Mouse (Mus musculus) heart, postnatal 4 days (tissue): ENCODE results near the gene Ephb1. TPM values are rescaled to one million over a fixed set of nuclear protein-coding genes. Genes with fewer than 3 reads are reported as not detected.

ENCODE experiments used
- DNase-seq: peaks from one replicate; pipeline ENCODE4 v3.0.0; 2021
- total RNA-seq, 2 experiments: library from RNA; stranded (reverse); gene quantifications; 2 replicates each; pipeline ENCODE4 v1.2.3; 2021

Gene Ephb1
- total RNA-seq, 2 experiments from 2014 or later: 8.3 to 9.7 TPM

DNA sequence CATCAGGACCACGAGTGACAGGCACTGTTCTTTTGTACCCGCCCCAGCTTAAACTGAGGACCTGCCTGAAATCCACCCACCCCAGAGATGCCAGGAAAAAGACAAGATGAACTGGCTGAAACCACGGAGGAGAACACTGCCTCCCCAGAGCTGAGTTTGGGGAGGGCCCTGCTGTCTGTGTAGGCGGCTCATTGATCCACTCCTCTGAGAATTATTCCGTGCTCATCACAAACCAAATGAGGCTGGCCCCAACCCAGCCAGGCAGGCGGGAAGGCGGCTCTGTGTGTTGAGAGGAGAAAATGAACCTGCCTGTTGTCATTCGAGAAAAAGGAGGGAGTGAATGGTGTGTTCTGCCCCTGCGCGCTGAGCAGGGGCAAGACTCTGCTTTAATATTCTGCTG, 2.8 kb downstream of the Ephb1 start:
- no peak for DNase-seq

DNA sequence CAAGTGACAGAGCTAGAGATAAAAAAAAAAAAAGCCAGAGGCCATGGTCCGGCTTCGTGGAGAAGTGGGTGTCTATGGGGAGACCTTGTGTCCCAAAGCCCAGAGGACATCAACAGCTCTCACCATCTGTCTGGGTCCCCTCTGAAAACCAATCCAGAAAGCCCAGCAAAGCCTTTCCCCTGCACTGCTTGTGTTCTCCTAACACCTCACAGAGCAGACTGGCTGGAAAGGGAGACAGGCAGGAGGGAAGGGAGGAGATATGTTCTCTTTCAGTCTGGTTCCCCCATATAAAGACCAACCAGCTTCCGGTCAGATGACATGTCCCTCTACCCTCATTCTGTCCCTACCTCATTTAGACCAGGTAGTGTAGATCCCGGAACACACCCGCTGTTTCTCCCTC, 3.3 kb downstream of the Ephb1 start:
- DNase-seq: no peak

DNA sequence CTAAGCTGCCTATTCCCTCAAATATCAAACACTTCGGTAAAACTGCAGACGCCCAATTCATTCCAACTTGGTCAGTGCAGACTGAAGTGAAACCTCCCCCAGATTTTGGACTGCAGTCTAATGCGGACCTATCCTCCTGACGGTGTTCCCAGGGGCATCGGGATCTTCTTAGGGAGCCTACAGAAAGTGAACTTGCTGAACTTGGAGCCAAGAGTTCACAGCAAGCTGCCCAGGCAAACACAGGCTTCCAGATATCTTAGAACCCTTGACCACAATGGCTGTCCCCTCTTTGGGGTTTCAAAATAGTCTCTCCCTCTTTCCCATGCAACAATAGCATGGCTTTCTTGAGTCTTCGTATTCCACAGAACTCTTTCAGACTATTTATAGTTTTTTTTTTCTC, 3.8 kb downstream of the Ephb1 start:
- no peak for DNase-seq

DNA sequence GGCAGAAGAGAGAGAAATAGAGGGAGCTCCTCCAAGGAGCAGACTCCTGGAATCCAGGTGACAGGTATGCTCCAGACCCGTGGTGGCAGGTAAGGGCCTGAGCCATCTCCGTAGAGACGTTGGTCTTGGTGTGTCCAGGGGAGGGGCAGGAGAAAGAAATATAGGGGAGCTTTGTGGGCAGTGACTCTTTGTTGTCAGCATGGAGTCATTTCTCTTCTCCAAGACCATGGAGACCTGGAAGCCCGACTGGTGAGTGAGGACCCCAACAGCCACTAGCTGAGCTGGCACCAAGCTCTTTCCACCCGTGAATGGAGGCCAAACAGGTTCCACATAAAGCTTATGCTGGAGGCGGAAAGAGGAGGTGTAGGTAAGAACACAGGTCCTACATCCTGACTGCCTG, 4.4 kb downstream of the Ephb1 start:
- no peak for DNase-seq

DNA sequence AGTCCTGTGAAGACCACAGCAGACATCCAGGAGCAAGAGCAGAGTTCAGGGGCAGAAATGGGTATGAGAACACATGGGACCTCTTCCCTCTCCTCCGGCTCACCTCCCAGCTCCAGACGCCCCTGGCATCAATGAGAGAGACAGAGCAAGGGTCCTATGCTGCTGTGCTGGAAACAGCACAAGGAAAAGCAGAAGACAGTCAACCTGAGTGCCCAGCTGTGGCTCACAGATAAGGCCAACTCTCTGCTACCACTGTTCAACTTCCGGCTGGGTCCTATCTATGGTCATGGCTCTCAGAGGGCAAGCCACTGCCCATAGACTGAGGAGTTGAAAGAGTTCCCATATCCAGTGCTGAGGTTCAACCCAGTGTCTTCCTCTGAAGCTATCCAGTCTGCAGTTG, 7.7 kb downstream of the Ephb1 start:
- DNase-seq: no peak

DNA sequence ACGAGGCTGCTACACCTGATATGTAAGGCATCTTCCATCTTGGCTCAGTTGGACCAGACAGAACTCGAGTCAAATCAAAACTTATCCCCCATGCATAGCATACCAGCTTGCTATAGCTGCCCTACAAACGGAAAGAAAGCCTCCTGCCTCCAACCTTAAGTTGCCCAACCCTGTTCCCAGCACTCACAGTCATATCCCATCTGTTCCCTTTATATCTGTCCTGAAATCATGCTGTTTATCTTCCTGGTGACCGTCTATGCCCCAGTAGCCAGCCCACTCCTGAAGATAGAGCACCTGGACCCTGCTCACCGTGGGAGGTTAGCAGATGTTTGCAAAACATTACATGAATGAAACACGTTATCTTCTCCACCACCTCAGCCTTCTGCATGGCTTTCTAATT, 9.0 kb downstream of the Ephb1 start:
- DNase-seq: no peak

DNA sequence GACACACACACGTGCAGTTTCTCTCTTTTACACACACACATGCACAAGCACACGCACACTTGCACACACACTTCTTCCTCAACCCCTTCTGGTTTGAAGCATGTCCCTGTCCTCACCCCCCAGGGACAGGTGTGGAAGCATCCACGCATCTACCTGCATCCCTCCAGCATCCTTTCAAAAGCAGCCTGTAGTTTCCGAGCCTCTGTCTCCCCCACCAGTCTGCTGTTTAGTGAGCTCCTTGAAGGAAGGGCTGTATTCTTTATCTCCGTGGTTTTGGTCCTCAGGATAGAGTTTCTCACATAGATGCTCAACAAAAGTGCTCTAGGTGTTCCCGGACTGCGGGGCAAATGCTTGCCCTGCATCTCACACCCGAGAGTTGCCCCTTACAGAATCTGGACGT, 9.4 kb downstream of the Ephb1 start:
- no peak for DNase-seq

DNA sequence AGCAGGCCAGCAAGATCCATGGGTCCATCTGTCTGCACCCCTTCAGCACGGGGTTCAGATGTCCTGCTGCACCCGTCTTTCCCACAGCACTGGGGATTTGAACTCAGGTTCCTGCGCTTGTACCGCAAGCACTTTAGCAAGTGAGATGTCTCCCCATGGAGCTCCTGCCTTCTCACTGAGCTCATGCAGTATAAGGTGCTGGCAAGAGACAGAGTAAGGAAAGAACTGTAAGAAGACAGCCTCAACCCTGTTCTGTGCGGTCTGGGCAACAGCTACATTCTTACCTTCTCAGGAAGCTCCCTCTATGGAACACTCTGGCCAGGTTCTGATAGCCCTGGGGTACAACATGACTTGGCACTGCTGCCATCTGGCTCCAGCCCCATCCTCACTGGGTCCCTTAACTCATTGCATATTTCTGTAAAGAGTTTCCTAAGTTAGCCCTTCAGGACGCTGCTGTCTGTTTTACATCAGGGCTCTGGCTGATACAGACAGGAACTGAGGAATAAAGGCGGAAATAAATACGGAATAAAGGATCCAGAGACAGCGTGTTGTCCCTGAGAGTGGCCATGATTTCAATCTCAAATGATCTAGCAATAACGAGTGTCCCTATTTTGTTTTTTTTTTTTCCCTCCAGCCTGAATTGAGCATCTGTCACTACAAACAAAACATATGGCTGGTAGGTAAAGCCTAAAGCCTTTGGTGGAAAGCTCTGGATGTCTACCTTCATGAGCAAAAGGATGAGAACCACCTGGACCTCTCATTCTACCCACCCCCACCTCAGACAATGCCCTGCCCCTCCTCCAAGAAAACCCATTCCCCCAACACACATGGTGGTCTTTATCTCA, 10.2 kb downstream of the Ephb1 start:
- no peak for DNase-seq

DNA sequence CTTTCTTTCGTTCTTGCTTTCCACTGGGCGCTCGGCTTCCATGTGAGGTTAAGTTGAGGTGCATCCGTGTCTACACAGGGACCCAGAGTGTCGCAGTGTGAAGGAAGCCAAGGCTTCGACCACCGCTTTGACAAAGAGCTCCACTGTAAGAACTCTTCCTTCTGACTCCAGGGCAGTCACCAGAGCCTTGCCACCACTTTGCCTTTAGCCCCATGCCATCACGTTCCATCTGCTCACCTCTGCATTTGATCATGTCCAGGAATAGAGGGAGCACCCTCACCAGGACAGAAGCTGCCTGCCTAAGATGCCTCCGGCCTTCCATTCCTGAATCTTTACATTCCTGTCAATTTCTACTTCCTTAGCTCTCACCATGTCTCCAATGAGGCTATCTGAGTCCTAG, 11.4 kb downstream of the Ephb1 start:
- no peak for DNase-seq

DNA sequence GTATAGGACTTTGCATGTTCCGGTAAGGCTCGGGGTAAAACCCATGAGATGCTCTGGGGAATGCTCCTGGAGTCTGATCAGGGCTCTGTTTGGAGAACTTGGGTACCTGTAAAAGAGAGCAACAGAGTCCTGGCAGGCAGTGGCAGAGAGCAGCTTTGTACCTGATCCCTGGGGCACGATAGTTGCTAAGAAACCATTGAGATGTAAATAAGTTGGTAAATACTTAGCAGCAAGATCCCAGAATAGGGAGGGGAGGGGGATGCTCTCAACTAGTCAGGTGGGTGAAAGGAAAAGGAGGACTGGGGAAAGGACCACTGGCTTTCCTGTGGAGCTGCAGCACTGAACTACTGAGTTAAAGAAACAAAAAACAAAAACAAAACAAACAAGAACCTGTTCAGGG, 12.5 kb downstream of the Ephb1 start:
- DNase-seq: no peak

DNA sequence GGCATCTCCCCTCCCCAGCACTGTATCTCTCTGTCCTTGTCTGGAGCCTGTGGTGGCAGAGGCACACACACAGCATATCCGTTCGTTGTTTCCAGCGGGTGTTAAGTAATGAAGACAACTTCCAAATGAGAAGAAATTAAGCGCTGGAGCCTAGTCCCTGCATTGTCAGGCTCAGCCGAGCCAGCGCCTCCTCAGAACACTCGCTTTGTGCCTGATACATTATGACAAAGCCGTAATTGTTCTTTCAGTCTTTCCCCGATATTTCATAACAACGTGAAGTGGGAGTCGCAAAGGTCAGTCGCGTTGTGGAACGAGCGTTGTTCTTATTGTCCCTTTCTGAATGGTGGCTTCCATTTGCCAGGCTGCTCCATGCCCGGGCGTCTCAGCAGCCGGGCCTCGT, 13.7 kb downstream of the Ephb1 start:
- DNase-seq: no peak

DNA sequence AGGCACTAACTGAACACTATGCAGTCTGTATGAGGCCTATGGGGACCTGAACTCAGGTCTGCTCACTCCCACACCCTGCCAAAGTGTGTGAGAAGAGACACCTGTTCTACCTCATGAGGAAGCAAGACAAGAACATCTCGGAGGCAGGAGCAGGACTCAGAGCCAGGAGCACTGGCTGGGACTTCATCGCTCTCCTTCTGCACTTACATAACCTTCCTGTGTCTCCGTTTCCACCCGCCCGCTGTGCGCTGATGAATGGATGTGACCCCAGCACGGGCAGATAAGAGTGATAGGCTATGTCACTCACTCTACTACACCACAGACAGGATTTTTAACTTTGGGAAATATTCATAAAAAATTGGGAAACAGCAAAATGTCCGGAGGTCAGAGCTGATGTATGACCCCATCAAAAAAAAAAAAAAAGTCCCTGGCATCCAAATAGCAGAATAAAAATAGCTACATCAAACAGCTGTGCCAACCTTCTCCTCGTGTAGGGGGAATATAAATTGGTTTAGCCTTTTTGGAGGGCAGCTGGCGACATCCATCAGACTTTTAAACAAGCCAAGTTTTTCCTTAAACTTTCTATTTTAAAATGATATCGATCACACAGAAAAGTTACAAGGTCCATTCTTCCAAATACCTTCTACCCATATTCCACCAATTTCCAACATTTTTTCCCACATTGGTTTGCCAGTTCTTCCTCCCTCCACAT, 18.8 kb downstream of the Ephb1 start:
- DNase-seq: no peak

DNA sequence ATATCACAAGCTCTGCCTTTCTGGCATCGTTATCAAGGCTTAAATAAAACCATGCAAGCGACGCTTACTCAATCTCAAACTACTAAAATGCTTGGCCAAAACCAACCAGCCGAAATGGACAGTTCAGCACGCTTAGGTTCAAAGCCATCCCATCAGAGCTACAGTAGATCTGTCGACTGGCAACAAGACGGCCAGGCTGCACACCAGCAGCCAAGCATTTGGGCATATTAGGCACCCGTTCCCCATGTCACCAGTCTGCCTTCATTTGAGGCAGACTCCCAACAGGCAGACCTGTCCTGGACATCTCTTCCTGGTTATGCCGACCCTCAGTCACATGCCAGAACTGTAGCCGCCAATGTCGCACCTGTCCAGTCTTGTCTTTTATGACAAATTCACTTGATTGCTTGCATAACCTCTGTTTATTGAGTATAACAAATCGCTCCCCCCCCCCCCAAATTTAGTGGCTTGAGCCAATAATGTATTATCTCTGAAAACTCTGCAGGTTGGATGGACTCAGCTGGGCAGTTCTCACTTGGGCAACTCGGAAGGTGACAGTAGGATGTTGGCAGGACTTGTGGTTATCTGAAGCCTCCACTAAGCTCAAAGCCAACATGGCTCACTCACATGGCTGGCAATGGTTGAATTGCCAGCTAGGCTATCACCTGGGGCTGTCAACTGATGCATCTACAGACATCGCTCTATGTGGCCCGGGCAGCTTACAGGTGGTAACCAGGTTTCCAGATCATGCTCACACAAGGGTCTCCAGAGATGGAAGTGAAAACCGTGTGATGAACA, 24.0 kb downstream of the Ephb1 start:
- no peak for DNase-seq

DNA sequence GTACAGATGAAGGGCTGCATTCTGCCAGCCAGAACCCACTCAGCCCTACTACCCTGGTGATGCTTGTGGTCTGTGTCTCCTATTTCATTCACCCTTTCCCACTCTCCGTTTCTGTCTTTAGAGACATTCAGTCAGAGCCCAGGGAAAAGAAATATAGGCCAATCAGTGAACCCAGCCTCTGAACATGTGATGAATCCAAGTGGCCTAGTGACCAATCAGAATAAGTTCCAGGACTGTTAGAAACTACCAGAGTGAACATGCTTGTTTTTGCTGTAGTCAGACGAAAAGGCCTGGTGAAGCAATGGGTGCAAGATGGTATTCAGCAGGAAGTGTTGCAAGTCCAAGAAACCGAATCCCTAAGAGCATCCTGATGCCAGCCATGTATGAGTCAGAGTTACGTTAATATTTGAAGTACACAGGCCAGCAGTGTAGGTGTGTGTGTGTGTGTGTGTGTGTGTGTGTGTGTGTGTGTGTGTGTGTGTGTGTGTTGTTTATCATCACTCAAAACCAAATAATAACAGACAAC, 26.8 kb downstream of the Ephb1 start:
- no peak for DNase-seq

DNA sequence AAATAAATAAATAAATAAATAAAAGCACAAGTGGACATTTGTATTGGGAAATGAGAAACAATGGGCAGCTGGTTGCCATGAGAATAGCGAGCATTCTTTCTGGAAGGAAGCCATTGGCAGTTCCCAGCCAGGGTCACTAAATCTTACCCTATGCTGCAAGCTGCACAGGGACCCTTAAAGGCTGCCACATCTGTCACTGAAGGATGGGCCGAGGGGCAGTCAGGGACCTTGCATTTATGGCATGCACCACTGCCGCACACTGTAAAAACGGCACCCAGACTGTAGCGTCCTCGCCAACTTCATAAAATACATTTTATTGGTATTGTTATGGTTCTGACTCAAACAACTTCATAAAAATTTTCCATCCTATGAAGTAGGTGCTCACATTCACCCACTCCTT, 39.1 kb downstream of the Ephb1 start:
- no peak for DNase-seq

DNA sequence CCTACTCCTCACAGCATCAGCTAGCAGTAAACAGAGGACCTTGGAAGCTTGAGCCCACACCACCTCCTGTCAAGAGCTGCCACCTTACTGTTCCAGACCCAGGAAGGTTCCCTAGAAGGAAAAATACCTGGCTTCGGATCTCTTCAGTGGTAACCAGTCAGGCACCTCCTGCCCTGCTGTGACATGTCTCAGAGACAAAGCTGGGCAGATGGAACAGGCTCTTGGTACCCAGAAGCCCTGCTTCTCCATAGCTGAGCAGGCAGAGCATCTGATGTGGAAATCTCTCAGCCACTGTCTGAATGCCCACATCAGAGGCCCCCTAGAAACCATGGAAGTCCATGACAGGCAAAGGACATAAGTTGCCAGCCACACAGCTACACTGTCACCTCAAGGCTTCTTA, 39.7 kb downstream of the Ephb1 start:
- no peak for DNase-seq

DNA sequence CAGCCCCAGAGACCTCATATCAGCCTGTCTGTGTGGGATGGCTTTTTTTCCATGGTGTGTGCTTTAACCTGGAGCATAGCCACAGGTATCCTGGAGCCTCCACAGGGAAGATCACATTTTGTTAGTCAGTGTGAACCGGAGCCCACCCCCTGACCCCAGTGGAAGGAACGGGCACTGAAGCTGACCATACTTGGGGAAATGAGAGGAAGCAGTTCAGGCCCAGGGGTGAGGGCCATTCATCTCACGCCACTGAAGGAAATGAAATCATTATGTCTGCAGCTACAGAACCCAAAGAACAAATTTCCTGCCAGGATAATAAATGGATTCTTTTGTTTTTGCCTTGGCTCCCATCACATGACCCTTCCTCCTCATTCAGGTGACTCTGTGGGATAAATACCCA, 44.1 kb downstream of the Ephb1 start:
- DNase-seq: no peak

DNA sequence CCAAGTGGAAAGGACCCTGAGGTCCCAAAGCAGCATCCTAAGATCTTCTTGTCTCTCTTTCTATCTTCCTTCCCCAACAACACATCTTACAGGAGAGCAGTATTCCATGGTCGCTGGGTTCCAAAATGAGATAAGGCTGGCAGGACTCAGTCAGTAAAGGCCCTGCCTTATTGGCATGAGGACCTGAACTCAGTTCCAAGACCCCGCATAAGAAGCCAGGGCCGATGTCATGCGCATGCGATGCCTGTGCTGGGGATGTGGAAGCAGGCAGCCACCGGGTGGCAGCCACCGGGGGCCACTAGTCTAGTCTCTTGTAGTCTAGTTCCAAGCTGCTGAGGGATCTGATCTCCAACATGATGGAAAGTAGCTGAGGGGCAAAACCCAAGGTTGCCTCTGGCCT, 45.2 kb downstream of the Ephb1 start:
- DNase-seq: no peak

DNA sequence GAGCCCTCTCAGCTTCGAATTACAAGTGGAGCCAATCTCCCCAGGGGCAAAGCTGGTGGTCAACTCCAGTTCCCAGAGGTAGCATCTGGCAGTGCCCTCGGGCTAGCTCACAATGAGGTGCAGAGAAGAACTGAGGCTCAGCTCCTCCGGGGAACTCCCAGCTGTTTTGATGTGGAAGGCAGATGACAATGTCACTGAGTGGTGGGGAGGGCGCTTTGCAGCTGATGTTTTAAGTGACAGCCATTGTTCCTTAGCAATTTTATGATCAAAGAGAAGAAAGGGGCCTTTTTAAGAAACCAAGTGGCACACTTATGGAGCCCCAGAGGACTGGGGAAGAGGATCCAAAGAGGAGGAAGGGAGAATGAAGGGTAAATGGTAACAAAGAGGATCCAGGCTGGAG, 46.8 kb downstream of the Ephb1 start:
- DNase-seq: no peak

DNA sequence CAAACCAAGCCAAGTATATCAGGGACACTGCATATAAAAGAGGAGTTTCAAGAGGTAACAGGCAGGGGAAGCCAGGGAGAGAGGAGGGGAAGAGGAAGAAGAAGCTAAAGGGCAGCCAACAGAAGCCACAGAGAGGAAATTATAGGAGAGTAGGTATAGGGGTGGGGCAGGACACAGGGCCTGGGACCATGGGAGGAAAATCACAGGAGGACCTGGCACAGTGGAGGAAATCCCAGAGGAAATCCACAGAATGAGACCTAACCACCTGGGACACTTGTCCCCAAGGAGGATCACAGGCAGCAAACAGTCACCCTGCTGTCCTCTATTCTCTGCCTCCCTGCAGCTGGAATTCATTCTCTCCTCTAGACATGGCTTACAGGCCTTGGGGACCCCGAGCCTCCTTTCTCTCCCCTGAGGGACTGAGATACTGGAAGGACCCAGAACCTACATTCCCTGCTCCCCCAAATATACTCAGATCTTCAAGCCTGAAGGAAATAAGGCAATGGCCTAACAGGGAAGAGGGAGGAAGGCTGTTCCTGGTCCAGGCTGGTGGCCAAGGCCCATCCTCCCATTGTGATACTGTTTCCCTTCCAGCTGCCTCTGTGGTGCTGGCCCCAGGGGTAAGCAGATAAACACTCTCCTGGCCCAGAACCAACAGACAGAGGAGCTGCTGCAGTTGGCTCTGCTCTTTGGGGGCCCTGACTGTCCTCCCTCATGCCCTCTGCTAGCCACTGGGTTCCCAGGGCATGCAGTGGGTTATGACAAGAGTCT, 47.7 kb downstream of the Ephb1 start:
- DNase-seq: peak; percentile 75

DNA sequence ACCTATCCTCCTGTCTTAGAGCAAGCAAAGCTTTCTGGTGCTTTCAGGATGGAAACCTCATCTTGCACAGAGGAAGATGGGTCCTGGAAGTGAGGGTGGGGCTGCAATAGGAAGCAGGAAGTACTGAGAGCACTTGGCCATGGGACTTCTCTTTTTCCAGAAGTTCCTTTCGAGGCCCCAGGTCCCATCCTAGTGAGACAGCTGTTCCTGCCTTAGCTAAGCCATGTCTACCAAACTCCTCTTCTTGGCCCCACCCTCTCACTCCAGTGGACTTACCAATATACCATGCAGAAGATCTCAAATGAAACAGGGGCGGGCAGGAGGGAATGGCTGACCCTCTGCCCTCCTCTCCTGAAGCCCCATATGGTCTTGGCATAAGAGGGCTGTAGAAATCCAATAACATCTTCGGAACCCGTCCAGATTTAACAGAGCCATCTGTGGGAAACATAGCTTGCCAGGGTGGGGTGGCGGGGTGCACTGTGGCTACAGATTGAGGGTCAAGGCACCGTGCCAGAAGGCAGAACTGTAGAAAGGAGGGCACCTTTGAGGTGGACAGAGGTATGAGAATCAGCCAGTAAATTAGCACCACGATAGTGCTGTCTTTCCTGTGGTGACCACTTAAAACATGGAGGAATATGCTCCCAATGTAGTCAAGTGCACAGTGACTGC, 48.9 kb downstream of the Ephb1 start:
- no peak for DNase-seq

DNA sequence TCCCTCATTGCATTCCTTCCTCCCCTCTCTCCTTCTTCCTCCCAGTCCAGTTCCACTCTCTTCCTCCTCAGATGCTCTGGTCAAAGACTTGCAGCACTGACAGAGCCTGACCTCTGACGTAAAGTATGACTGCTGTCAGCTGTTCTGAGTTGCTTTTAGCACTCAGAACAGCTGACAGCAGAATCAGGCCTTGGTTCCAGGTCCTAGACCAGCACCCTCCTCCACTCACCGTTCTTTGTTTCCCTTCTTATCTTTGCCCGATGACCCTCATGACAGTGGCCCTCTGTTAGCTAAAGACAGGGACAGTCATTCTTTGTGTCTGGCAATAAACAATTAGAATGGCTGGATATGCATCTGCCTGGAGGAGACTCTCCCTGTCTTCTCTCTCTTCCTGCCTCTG, 49.7 kb downstream of the Ephb1 start:
- no peak for DNase-seq
